Mouse (Mus musculus) heart, adult 2 months (tissue): Measurements from ENCODE around the gene Gmnn. TPM values are rescaled to one million over a fixed set of nuclear protein-coding genes. Genes with fewer than 3 reads are reported as not detected.

Experiments
- DNase-seq, 2 experiments: peaks; one replicate each; pipeline ENCODE4 v3.0.0; 2021
- H3K27ac ChIP-seq: fragments of 200-600 bp; 2 replicates; pipeline ENCODE4 v1.8.1; 2022
- H3K27me3 ChIP-seq: fragments of 200-500 bp; 2 replicates; pipeline ENCODE4 v1.6.1; 2012; ENCODE audit warnings: mild to moderate bottlenecking, low read length, inconsistent platforms, mixed read lengths; ENCODE audit not compliant: control insufficient read depth, insufficient read depth
- H3K36me3 ChIP-seq: fragments of 200-500 bp; 2 replicates; pipeline ENCODE4 v1.6.1; 2012; ENCODE audit warnings: low read length, inconsistent platforms; ENCODE audit not compliant: control insufficient read depth, insufficient read depth
- H3K4me1 ChIP-seq: fragments of 200-500 bp; 2 replicates; pipeline ENCODE4 v1.6.1; 2011; ENCODE audit warnings: low read length; ENCODE audit not compliant: control insufficient read depth, insufficient read depth
- H3K4me3 ChIP-seq: fragments of 200-600 bp; 2 replicates; pipeline ENCODE4 v1.8.1; 2022
- H3K79me2 ChIP-seq: fragments of 200-500 bp; replicated peaks from 2 replicates; pipeline ENCODE4 v1.6.1; 2012; ENCODE audit warnings: mild to moderate bottlenecking, inconsistent platforms, low read length, moderate library complexity, mixed read lengths; ENCODE audit not compliant: control insufficient read depth, insufficient read depth
- H3K9ac ChIP-seq: fragments of 200-500 bp; 2 replicates; pipeline ENCODE4 v1.6.1; 2012; ENCODE audit warnings: low read depth, mild to moderate bottlenecking, control low read depth, inconsistent platforms, low read length, mixed read lengths
- CTCF ChIP-seq: fragments of 200-600 bp; IDR thresholded peaks from 2 replicates; pipeline ENCODE4 v1.8.1; 2022; ENCODE audit warnings: antibody characterized with exemption, mild to moderate bottlenecking, moderate library complexity
- EP300 ChIP-seq: fragments of 200-500 bp; IDR thresholded peaks from 2 replicates; pipeline ENCODE4 v1.6.1; 2011; ENCODE audit warnings: low read depth, low read length, control low read depth; ENCODE audit not compliant: insufficient read depth
- POLR2A ChIP-seq: fragments of 200-500 bp; IDR thresholded peaks from 2 replicates; pipeline ENCODE4 v1.6.1; 2011; ENCODE audit warnings: mild to moderate bottlenecking, low read depth, low read length, control low read depth; ENCODE audit not compliant: insufficient read depth
- WGBS: fragments of 180-500 bp; shearing (Covaris S2); methylation state at CpG from one replicate; pipeline ENCODE4 v1.1.7; 2018; 5-methylcytosine and 5-hydroxymethylcytosine counted together
- intact Hi-C: fragments of 180-260 bp; cut with DNase I; formaldehyde crosslinking; loops from one replicate; pipeline ENCODE4 v1.15.1; 2025
- polyA plus RNA-seq: library from polyadenylated mRNA; depleted of rRNA; stranded (reverse); fragments of >200 nt; gene quantifications from 2 replicates; pipeline ENCODE4 v1.2.3, GENCODE M21; 2012
- total RNA-seq, 2 experiments: library from RNA; stranded (reverse); gene quantifications; 2 replicates each; pipeline ENCODE4 v1.2.3; 2021

Gmnn gene
- total and polyA plus RNA-seq, 3 experiments: 12.9 to 72.3 (median 45.9) TPM

DNA sequence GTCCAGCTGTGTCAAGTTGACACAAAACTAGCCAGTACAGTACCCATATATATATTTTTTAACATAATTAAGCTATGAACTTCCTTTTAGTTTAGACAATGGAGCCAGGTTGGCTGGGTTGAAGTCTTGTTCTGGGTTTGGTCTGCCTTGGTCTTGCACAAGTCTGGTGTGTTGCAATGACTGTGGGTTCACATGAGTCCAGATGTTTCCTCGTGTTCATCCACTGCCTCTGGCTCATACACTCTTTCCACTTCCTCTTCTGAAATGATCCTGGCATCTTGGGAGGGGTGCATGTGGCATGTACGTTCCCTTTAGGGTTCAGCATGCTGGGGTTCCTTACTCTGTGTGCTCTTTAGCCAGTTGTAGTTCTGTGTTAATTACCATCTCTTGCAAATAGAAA lies 29.6 kb upstream of the Gmnn start:
- intact Hi-C loops: no loop called here
- no peak overlapping the region for H3K9ac ChIP-seq
- 45% methylated on average over 2 of the region's 2 CpGs for WGBS

DNA sequence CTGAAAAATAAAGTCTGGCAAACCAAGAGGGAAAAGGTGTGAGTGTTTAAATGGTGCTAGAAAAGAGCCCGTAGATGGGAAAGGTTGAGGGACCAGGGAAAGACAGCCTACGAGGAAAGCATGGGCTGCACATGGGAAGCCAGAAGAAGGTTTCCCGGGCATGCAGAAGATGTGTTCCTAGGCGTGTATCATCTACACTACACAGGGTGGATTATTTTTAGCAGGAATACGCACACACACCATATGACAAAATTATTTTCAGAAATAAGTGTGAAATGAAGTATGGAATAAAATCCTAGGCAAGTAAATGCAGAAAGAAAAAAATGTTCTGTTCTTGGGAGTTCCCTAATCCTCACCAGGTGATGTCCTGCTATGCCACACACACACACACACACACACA lies 25.8 kb upstream of the Gmnn start:
- no peaks in the 10 kb centered on the region for H3K36me3 ChIP-seq
- H3K27me3 ChIP-seq: no peaks in the 10 kb centered on the region
- 83% methylated on average over 5 of the region's 5 CpGs for WGBS
- intact Hi-C loops: no loop called here
- no peak overlapping the region for H3K9ac ChIP-seq
- DNase-seq: no peak
- peaks cover 1% of the 10 kb centered on the region; the same call in 1 of the 2 replicates for H3K4me1 ChIP-seq
- H3K79me2 ChIP-seq: no peaks in the 10 kb centered on the region
- H3K4me3 ChIP-seq: no peak overlapping the region
- no peak overlapping the region for H3K27ac ChIP-seq
- TF ChIP-seq CTCF (no peak), POLR2A (no peak), EP300 (no peak)

More for the DNA sequence above, 29.6 kb upstream of the Gmnn start:
- no peaks in the 10 kb centered on the region for H3K36me3 ChIP-seq
- H3K79me2 ChIP-seq: no peaks in the 10 kb centered on the region
- no peaks in the 10 kb centered on the region for H3K27me3 ChIP-seq
- H3K4me1 ChIP-seq: peaks cover 1% of the 10 kb centered on the region; the same call in 1 of the 2 replicates
- H3K4me3 ChIP-seq: no peak overlapping the region
- no peak overlapping the region for H3K27ac ChIP-seq
- DNase-seq: peak in 1 of 2 experiments; percentile 72
- TF ChIP-seq CTCF: no peak
- peak; percentile 87; the same call in 1 of the 2 replicates for TF ChIP-seq EP300

- Histone ChIP-seq H3K4me3 (no peak overlapping the region), H3K27me3 (no peaks in the 10 kb centered on the region), H3K79me2 (no peaks in the 10 kb centered on the region), H3K9ac (no peak overlapping the region), H3K27ac (no peak overlapping the region; the same call in 1 of the 2 replicates), H3K4me1 (no peaks in the 10 kb centered on the region), H3K36me3 (no peaks in the 10 kb centered on the region)
- no peak for TF ChIP-seq CTCF
- peak; percentile 80 for TF ChIP-seq EP300
- DNase-seq: peak in 1 of 2 experiments; percentile 53
- 40% methylated on average over 11 of the region's 11 CpGs for WGBS
- intact Hi-C loops: no loop called here
Observed at GRCm38 (mm10) chr13:24786014-24786490, 24.3 kb upstream of the Gmnn start.

DNA sequence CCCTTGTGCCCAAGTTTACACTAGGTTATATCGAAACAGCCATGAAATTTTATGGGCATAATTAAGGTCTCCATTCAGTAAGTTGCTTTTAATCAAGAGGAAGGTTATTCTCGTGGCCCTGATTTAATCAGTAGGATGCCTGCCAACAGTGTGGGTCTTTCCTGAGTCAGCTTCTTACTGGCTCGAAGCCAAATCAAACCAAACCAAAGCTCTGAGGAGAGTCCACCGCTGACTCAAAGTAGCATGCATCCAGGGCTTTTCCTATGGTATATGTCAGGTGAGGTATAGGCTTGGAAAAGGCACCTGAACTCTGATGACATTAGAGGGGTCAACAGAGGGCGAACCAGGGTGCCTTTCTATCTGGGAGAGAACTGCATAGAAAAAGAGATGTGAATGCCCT lies 20.2 kb upstream of the Gmnn start:
- H3K9ac ChIP-seq: no peak overlapping the region
- DNase-seq: no peak
- intact Hi-C loops: no loop called here

DNA sequence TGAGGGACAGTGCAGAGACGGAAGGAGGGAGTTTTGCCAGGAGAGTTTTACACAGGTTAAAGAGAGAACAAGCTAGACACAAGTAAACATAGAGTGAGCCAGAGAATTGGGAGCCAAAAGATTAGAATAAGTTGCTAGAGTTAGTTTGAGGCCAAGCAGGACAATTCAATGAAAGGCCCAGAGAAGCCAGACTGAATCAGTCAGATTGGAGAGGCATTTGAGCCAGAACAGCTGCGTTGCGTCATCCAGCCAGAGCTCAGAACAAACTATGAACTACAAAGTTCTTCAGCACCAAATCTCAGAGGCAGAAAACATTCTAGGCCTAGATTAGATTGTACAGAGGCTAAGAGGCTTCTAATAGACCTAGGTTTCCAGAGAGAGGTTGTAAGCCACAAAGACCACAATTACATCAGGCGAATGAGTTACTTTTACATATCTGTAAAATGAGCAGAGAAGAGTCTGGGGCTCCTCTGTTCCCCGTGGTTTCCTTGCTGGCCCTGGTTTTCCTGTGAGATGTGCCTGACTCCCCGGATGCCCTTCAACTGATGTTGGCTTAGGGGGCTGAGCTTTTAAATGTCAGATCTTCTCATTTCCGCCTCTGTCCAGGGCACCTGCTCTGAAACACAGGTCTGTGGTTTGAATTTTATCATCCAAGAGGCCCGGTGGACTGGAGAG lies 17.1 kb upstream of the Gmnn start:
- no peaks in the 10 kb centered on the region for H3K4me1 ChIP-seq
- no peaks in the 10 kb centered on the region for H3K36me3 ChIP-seq
- H3K4me3 ChIP-seq: no peak overlapping the region
- WGBS: 71% methylated on average over 8 of the region's 8 CpGs
- no peaks in the 10 kb centered on the region for H3K79me2 ChIP-seq
- DNase-seq: no peak
- no peak overlapping the region for H3K9ac ChIP-seq
- TF ChIP-seq POLR2A (no peak), CTCF (no peak), EP300 (no peak)
- intact Hi-C loops: loop anchor here (5.0 kb wide), 1 partner anchor 297 kb away; no protein-coding TSS in a partner anchor
- H3K27ac ChIP-seq: no peak overlapping the region
- no peaks in the 10 kb centered on the region for H3K27me3 ChIP-seq

More for the DNA sequence above, 20.2 kb upstream of the Gmnn start:
- Histone ChIP-seq H3K79me2 (no peaks in the 10 kb centered on the region), H3K36me3 (no peaks in the 10 kb centered on the region), H3K27ac (no peak overlapping the region), H3K4me3 (no peak overlapping the region), H3K27me3 (no peaks in the 10 kb centered on the region), H3K4me1 (no peaks in the 10 kb centered on the region)
- WGBS: 42% methylated on average over 5 of the region's 5 CpGs
- TF ChIP-seq POLR2A: no peak
- TF ChIP-seq CTCF: no peak
- TF ChIP-seq EP300: no peak

DNA sequence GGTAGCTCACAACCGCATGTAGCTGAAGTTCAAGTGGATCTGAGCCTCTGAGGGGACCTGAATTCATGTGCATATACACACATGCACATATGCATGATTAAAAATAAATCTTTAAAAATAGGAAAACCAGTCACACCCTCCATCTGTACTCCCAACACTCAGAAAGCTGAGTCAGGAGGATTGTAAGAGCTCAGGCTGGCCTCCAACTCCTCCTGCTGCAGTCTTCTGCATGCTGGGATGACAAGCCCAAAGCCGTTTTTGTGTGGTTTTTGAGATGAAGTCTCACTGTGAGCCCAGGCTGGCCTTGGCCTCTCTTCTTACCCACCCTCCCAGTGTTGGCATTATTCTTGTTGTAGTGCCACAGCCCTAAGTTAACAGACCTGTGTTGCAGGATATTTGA lies 16.3 kb upstream of the Gmnn start:
- no peak overlapping the region for H3K4me3 ChIP-seq
- DNase-seq: no peak
- H3K79me2 ChIP-seq: no peaks in the 10 kb centered on the region
- H3K27ac ChIP-seq: no peak overlapping the region
- 71% methylated on average over 2 of the region's 2 CpGs for whole genome bisulfite sequencing
- H3K36me3 ChIP-seq: no peaks in the 10 kb centered on the region
- intact Hi-C loops: loop anchor here (5.0 kb wide), 1 partner anchor 296 kb away; no protein-coding TSS in a partner anchor
- TF ChIP-seq EP300: no peak
- no peak for TF ChIP-seq CTCF
- TF ChIP-seq POLR2A: no peak
- no peak overlapping the region for H3K9ac ChIP-seq
- H3K27me3 ChIP-seq: no peaks in the 10 kb centered on the region
- no peaks in the 10 kb centered on the region for H3K4me1 ChIP-seq
